Mouse (Mus musculus) bone marrow macrophage, adult 2 months (primary cell): Measurements from ENCODE around the gene Trim17.

Experiments used
- CTCF ChIP-seq: IDR thresholded peaks from 2 replicates; pipeline ENCODE4 v1.5.1; 2012; ENCODE audit warnings: low read depth, mild to moderate bottlenecking, low read length, moderate library complexity
- POLR2A ChIP-seq: IDR thresholded peaks from 2 replicates; pipeline ENCODE4 v1.6.1; 2012; ENCODE audit warnings: mild to moderate bottlenecking, low read depth, low read length, borderline replicate concordance

DNA sequence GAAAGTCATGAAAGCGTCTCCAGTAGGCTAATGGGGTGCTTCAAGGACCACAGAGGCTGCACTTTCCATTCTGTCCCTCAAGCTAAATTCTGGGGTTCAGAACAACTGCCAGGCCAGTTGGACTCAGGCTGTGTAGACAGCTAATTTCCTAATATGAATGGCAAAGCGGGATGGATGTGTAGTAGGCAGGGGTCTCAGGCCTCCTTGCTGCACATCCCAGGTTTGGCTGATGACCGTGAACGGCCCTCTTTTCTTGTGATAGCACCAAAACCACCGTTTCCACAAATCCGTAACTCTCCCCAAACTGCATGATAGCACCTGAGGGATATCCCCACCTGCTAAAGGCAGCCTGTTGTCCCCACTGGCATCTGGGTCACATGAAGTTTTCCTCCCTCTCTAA, 4.1 kb downstream of the Trim17 start:
- no peak for TF ChIP-seq CTCF
- TF ChIP-seq POLR2A, result no peak
